Mouse (Mus musculus) liver, adult 2 months (tissue): ENCODE data around the gene Sh3bgrl2. TPM values are rescaled to one million over a fixed set of nuclear protein-coding genes. Genes with fewer than 3 reads are reported as not detected.
A peak's percentile ranks its signal among the peaks of the same experiment; 100 is the strongest.

Experiments used
- DNase-seq: peaks from one replicate; pipeline ENCODE4 v3.0.0-alpha.2; 2011; ENCODE audit warnings: low read depth, low spot score; ENCODE audit errors: extremely low read depth
- H3K27ac ChIP-seq: fragments of 200-500 bp; replicated peaks from 2 replicates; pipeline ENCODE4 v1.5.1; 2012; ENCODE audit warnings: low read depth, mild to moderate bottlenecking, control low read depth, inconsistent platforms, low read length; ENCODE audit not compliant: insufficient read depth
- H3K27me3 ChIP-seq: fragments of 200-500 bp; 2 replicates; pipeline ENCODE4 v1.6.1; 2012; ENCODE audit warnings: mild to moderate bottlenecking, moderate library complexity, low read length, inconsistent platforms; ENCODE audit not compliant: control insufficient read depth, insufficient read depth
- H3K36me3 ChIP-seq: fragments of 200-500 bp; 2 replicates; pipeline ENCODE4 v1.6.1; 2012; ENCODE audit warnings: low read length, inconsistent platforms; ENCODE audit not compliant: control insufficient read depth, insufficient read depth
- H3K4me1 ChIP-seq: fragments of 200-500 bp; 2 replicates; pipeline ENCODE4 v1.6.1; 2011; ENCODE audit warnings: low read length; ENCODE audit not compliant: control insufficient read depth, insufficient read depth
- H3K4me3 ChIP-seq: fragments of 200-500 bp; 2 replicates; pipeline ENCODE4 v1.5.1; 2011; ENCODE audit warnings: low read depth, mild to moderate bottlenecking, control low read depth, low read length, moderate library complexity; ENCODE audit not compliant: insufficient read depth
- H3K79me2 ChIP-seq: fragments of 200-500 bp; 2 replicates; pipeline ENCODE4 v1.6.1; 2012; ENCODE audit warnings: inconsistent platforms, mild to moderate bottlenecking, low read length, moderate library complexity; ENCODE audit not compliant: control insufficient read depth, insufficient read depth
- H3K9ac ChIP-seq: fragments of 200-500 bp; 2 replicates; pipeline ENCODE4 v1.6.1; 2012; ENCODE audit warnings: low read depth, mild to moderate bottlenecking, control low read depth, inconsistent platforms, low read length
- CTCF ChIP-seq: fragments of 200-500 bp; IDR thresholded peaks from 2 replicates; pipeline ENCODE4 v1.5.1; 2011; ENCODE audit warnings: low read depth, low read length, control low read depth
- POLR2A ChIP-seq: fragments of 200-500 bp; IDR thresholded peaks from 2 replicates; pipeline ENCODE4 v1.6.1; 2011; ENCODE audit warnings: low read length, control low read depth; ENCODE audit not compliant: insufficient read depth; ENCODE audit errors: extremely low read depth
- WGBS: fragments of 180-500 bp; shearing (Covaris S2); methylation state at CpG from one replicate; pipeline ENCODE4 v1.1.7; 2018; 5-methylcytosine and 5-hydroxymethylcytosine counted together
- polyA plus RNA-seq: library from polyadenylated mRNA; depleted of rRNA; stranded (reverse); fragments of >200 nt; gene quantifications from 2 replicates; pipeline ENCODE4 v1.2.3, GENCODE M21; 2012
- total RNA-seq: library from RNA; depleted of rRNA; stranded (reverse); fragments of >200 nt; gene quantifications from 2 replicates; pipeline ENCODE4 v1.2.3, GENCODE M21; 2014

Gene Sh3bgrl2
- total and polyA plus RNA-seq, 2 experiments: 9.6 to 22.7 TPM

DNA sequence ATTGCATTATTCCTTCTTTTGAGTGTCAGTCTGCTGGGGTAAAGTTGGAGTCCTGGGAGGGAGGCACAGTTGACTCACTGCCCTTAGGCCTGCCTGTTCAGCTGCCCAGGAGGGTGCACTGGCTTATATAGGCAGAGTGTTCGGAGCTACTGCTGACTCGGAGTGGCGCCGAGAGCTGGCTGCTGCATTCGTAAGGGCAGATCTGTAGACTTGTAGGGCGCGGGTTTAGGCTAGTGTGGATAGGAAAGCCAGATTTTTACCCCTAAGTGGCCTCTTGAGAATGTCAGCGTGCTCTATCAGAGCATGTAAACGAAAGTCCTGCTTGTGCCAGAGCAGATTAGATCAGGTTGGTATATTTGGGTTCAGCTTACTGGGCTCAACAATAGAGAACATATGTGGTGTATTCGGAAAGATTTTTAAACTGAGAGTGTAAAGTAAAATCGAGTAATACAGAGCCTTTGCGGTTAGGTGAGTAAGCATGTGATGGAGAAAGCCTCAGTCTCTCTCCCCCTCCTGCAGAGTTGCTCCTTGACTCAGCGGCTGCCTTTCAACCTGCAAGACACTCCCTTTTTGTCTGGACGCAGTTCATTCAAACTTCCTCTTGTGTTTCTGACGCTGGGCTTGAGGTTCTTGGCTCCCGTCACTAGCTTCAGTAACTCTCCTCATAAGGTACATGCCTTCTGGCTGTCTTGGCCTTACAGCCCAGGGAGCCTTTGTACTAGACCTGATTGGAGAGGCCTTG is 15.9 kb downstream of the Sh3bgrl2 start:
- DNase-seq: no peak

GRCm38 (mm10) chr9:83564934-83565652 is 17.0 kb downstream of the Sh3bgrl2 start:
- H3K79me2 ChIP-seq: peaks cover 25% of the 10 kb centered on the region; the same call in 1 of the 2 replicates
- 73% methylated on average over 13 of the region's 13 CpGs for WGBS
- peaks cover 7% of the 10 kb centered on the region for H3K4me1 ChIP-seq
- no peak for TF ChIP-seq POLR2A
- no peak for TF ChIP-seq CTCF
- no peak overlapping the region for H3K4me3 ChIP-seq
- DNase-seq: no peak
- no peak overlapping the region for H3K9ac ChIP-seq
- H3K27ac ChIP-seq: no peak overlapping the region
- no peaks in the 10 kb centered on the region for H3K36me3 ChIP-seq
- H3K27me3 ChIP-seq: no peaks in the 10 kb centered on the region

More for the DNA sequence above, 15.9 kb downstream of the Sh3bgrl2 start:
- Histone ChIP-seq H3K79me2 (peaks cover 28% of the 10 kb centered on the region; the same call in 1 of the 2 replicates), H3K27me3 (no peaks in the 10 kb centered on the region), H3K4me1 (peaks cover 7% of the 10 kb centered on the region), H3K36me3 (no peaks in the 10 kb centered on the region), H3K4me3 (no peak overlapping the region), H3K9ac (no peak overlapping the region), H3K27ac (no peak overlapping the region)
- TF ChIP-seq CTCF (no peak), POLR2A (no peak)
- 78% methylated on average over 16 of the region's 16 CpGs for WGBS

DNA sequence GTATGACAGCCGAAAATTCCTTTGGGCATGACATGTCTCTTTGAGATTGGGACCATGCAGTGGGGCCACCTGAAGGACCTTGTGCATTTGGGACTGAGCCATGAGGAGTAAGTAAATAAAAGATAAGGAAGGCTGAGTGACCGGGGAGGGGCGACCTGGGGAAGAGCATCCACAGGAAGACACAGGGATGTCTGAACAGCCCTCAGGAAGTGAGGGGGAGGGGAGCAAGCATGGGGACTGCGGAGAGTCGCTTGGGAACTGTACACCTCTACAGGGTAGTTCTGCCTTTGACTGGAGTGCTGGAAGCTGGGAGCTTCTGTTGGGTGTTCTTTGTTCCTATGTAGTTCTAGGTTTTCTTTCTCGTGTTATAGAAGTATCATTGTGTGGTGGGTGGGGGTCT is 18.0 kb downstream of the Sh3bgrl2 start:
- Histone ChIP-seq H3K9ac (no peak overlapping the region), H3K79me2 (peaks cover 16% of the 10 kb centered on the region; the same call in 1 of the 2 replicates), H3K27me3 (no peaks in the 10 kb centered on the region), H3K27ac (no peak overlapping the region), H3K36me3 (no peaks in the 10 kb centered on the region), H3K4me1 (peaks cover 5% of the 10 kb centered on the region), H3K4me3 (no peak overlapping the region)
- WGBS: 47% methylated on average over 6 of the region's 6 CpGs
- no peak for DNase-seq
- TF ChIP-seq POLR2A: no peak
- TF ChIP-seq CTCF: no peak

DNA sequence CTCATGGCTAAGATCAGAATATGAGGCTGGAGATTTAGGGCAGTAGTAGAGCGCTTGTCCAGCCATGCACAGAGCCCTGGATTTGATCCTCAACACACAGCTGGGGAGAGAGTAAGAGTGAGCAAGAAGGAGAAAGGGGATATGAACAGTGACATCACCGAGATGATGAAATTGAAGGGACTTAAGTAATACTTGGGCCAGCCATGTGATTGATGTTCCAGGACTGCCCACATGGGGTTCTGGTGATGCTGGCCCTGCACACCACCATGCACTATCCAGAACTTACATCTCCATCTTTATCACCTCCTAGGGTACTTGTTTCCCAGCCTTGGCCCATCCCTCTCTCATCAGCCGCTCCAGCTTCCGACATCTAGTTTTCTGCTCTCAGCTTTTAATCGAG is 20.0 kb downstream of the Sh3bgrl2 start:
- Histone ChIP-seq H3K9ac (no peak overlapping the region), H3K27ac (no peak overlapping the region), H3K27me3 (no peaks in the 10 kb centered on the region), H3K4me3 (no peak overlapping the region), H3K79me2 (peaks cover 16% of the 10 kb centered on the region; the same call in 1 of the 2 replicates), H3K36me3 (no peaks in the 10 kb centered on the region), H3K4me1 (peaks cover 5% of the 10 kb centered on the region)
- 94% methylated on average over 5 of the region's 5 CpGs for WGBS
- no peak for DNase-seq
- TF ChIP-seq CTCF (no peak), POLR2A (no peak)

DNA sequence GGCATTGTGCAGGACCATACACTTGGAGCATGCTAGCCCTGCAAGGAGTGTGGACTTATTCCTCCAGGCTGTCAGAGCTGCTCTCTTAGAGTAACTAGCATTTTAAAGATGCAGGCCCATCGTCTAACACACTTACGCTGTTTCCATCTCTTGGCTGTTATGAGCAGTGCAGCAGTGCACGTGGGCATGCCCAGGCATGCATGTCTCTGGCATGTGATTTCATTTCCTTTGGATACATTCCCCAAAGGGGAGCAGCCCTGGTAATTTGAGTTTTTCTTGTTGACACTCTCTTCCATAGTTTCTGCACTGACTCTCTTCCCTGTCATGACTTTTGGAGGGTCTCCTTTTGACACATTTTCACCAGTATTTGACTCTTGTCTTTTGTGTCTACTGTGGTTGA is 20.8 kb downstream of the Sh3bgrl2 start:
- 74% methylated on average over 3 of the region's 3 CpGs for WGBS
- H3K36me3 ChIP-seq: no peaks in the 10 kb centered on the region
- no peak overlapping the region for H3K4me3 ChIP-seq
- no peak for TF ChIP-seq CTCF
- TF ChIP-seq POLR2A: no peak
- peaks cover 13% of the 10 kb centered on the region; the same call in 1 of the 2 replicates for H3K79me2 ChIP-seq
- peaks cover 5% of the 10 kb centered on the region for H3K4me1 ChIP-seq
- DNase-seq: peak; percentile 36
- H3K27me3 ChIP-seq: no peaks in the 10 kb centered on the region
- no peak overlapping the region for H3K27ac ChIP-seq
- H3K9ac ChIP-seq: no peak overlapping the region
